Mouse (Mus musculus): ENCODE results near the gene Zfp825. TPM values are rescaled to one million over a fixed set of nuclear protein-coding genes. Genes with fewer than 3 reads are reported as not detected.
"Not testable (repeated sequence)": the region's sequence is repeated elsewhere in the genome, so short reads cannot be mapped to it uniquely, and the experiment has no call there.

Zfp825 gene
- polyA plus RNA-seq, 1 experiment, result 7.3 TPM

- TF ChIP-seq POLR2A (IDR thresholded peaks at IDR 0.05; ENCODE audit: borderline replicate concordance, extremely low read depth, insufficient read depth, insufficient read length, poor library complexity, severe bottlenecking), result peak; percentile 38; the same call in 1 of the 2 replicates
- TF ChIP-seq CTCF (IDR thresholded peaks at IDR 0.05; ENCODE audit: borderline replicate concordance, extremely low read depth, insufficient read depth, insufficient read length), result no peak
- peak; percentile 96 for DNase-seq (ENCODE audit: low read depth)
Measured at GRCm38 (mm10) chr13:74462699-74463385, 30.9 kb downstream of the Zfp825 start.

GRCm38 (mm10) chr13:74462318-74462698, 31.5 kb downstream of the Zfp825 start:
- not testable (repeated sequence) for DNase-seq (ENCODE audit: low read depth)

- DNase-seq (ENCODE audit: low read depth), result no peak
- TF ChIP-seq POLR2A (IDR thresholded peaks at IDR 0.05; ENCODE audit: borderline replicate concordance, extremely low read depth, insufficient read depth, insufficient read length, poor library complexity, severe bottlenecking) (no peak), CTCF (IDR thresholded peaks at IDR 0.05; ENCODE audit: borderline replicate concordance, extremely low read depth, insufficient read depth, insufficient read length) (no peak)
Measured at GRCm38 (mm10) chr13:74439895-74440294, 53.9 kb downstream of the Zfp825 start.

Other genes with a start within 250 kb of the Zfp825 start
- gene Ahrr, start 201.7 kb downstream of the Zfp825 start, polyA plus RNA-seq (2012; rRNA removed), result 2.0 and 2.5 TPM in 2 replicates
- gene Pdcd6, start 176.4 kb downstream of the Zfp825 start, polyA plus RNA-seq (2012; rRNA removed), result 112 and 144 TPM in 2 replicates
- 127 and 146 TPM in 2 replicates for gene Sdha, start 143.7 kb downstream of the Zfp825 start, polyA plus RNA-seq (2012; rRNA removed)
- 14.7 and 19.8 TPM in 2 replicates for gene Ccdc127, start 143.7 kb downstream of the Zfp825 start, polyA plus RNA-seq (2012; rRNA removed)
- 0.11 TPM in 1 of 2 replicates, not detected in the other for gene Lrrc14b, start 130.0 kb downstream of the Zfp825 start, polyA plus RNA-seq (2012; rRNA removed)
- gene Zfp72, start 103.2 kb downstream of the Zfp825 start, polyA plus RNA-seq (2012; rRNA removed), result 1.8 and 2.4 TPM in 2 replicates
- gene Ftl1-ps1, start 94.3 kb downstream of the Zfp825 start, polyA plus RNA-seq (2012; rRNA removed), result 38.5 and 60.1 TPM in 2 replicates
- gene Erap1, start 145.6 kb upstream of the Zfp825 start, polyA plus RNA-seq (2012; rRNA removed), result 1.7 and 2.2 TPM in 2 replicates